Mouse (Mus musculus) lung, adult 2 months (tissue): ENCODE measurements at regions not wholly inside any gene's neighbourhood (a gene's known extent, or its start where the extent isn't known, plus 50 kb on each side); places are given as distances from the start of the nearest gene placed in this dataset.

Experiments used
- DNase-seq: peaks from one replicate; pipeline ENCODE4 v3.0.0; 2022
- H3K4me1 ChIP-seq: fragments of 200-500 bp; 2 replicates; pipeline ENCODE4 v1.6.1; 2011; ENCODE audit warnings: low read length; ENCODE audit not compliant: control insufficient read depth, insufficient read depth
- H3K4me3 ChIP-seq: fragments of 200-500 bp; replicated peaks from 2 replicates; pipeline ENCODE3; 2011; ENCODE audit warnings: low read depth, mild to moderate bottlenecking, control low read depth, low read length; ENCODE audit errors: extremely low read depth
- CTCF ChIP-seq: fragments of 200-500 bp; IDR thresholded peaks from 2 replicates; pipeline ENCODE4 v1.5.1; 2011; ENCODE audit warnings: mild to moderate bottlenecking, low read length, control low read depth; ENCODE audit not compliant: insufficient read depth
- POLR2A ChIP-seq: fragments of 200-500 bp; IDR thresholded peaks from 2 replicates; pipeline ENCODE4 v1.6.1; 2011; ENCODE audit warnings: low read depth, mild to moderate bottlenecking, control low read depth, low read length, borderline replicate concordance; ENCODE audit errors: extremely low read depth
- WGBS: fragments of 180-500 bp; shearing (Covaris S2); methylation state at CpG from one replicate; pipeline ENCODE4 v1.1.7; 2018; 5-methylcytosine and 5-hydroxymethylcytosine counted together

GRCm38 (mm10) chr16:55555224-55555623 lies 257.4 kb upstream of the Zpld1 start:
- H3K4me3 ChIP-seq = no peak overlapping the region
- no peak for DNase-seq
- WGBS = 23% methylated on average over 6 of the region's 6 CpGs
- H3K4me1 ChIP-seq = peaks cover 4% of the 10 kb centered on the region; the same call in 1 of the 2 replicates
- TF ChIP-seq POLR2A (no peak), CTCF (no peak)

GRCm38 (mm10) chr16:55553896-55554295 lies 256.1 kb upstream of the Zpld1 start:
- TF ChIP-seq CTCF (no peak), POLR2A (no peak)
- Histone ChIP-seq H3K4me1 (peaks cover 4% of the 10 kb centered on the region; the same call in 1 of the 2 replicates), H3K4me3 (no peak overlapping the region)
- 59% methylated on average over 4 of the region's 4 CpGs for WGBS
- DNase-seq = no peak

DNA sequence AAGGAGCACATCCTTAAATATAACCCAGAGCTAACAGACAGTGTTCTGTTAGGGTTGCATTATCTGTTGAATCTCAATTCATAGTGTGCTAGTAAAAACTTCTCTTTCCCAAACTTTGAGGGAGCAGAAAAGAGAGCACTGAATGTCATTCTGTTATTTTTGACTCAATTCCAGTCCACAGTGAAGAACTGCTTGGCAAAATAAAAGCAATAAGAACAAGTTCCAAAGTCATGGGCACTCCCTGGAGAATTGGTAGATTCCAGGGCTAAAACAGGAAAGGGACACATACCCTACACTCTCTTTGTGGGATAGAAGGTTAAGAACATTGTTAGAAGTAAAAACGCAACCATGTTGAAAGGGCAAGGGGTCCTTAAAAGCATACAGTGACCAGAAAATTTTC lies 253.6 kb upstream of the Zpld1 start:
- H3K4me3 ChIP-seq = no peak overlapping the region
- no peak for DNase-seq
- no peak for TF ChIP-seq POLR2A
- TF ChIP-seq CTCF = no peak
- whole genome bisulfite sequencing = 92% methylated on average over 1 of the region's 1 CpGs
- H3K4me1 ChIP-seq = peaks cover 4% of the 10 kb centered on the region; the same call in 1 of the 2 replicates

DNA sequence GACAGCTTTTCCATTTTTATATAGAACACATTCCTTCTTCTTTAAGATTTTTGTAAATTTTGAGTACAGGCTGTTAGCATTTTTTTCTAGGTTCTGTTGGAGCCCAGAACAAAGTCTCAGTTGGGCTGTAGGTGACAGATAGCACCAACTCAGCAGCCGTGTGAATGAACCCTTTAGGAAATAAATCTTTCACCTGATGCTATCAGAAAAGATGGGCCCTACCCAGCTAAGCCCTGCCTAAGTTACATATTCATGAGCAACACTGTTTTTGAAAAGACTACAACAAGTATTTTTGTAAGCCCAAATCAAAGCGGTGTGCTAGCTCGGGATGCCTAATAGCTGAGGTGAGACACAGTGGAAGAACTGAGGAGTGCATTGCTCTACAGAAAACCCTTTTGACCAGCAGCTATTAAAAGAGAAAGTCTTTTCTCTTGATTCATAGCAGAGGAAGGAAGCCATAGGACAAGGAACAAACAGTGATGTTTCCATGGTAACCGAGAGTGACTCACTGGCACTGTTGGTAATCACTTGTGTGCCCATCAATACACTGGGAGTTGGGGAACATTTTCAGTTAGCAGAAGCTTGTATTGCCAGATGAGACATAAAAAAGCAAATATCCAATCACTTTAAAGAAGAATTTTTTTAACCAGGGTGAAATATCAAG lies 253.0 kb upstream of the Zpld1 start:
- DNase-seq = no peak
- TF ChIP-seq CTCF (no peak), POLR2A (no peak)
- H3K4me1 ChIP-seq = peaks cover 4% of the 10 kb centered on the region; the same call in 1 of the 2 replicates
- WGBS = 50% methylated on average over 4 of the region's 4 CpGs
- H3K4me3 ChIP-seq = no peak overlapping the region

- WGBS = 96% methylated on average over 2 of the region's 2 CpGs
- Histone ChIP-seq H3K4me3 (no peak overlapping the region), H3K4me1 (peaks cover 4% of the 10 kb centered on the region; the same call in 1 of the 2 replicates)
- TF ChIP-seq POLR2A = no peak
- TF ChIP-seq CTCF = no peak
- no peak for DNase-seq
Observed at GRCm38 (mm10) chr16:55547095-55547494, 249.3 kb upstream of the Zpld1 start.

DNA sequence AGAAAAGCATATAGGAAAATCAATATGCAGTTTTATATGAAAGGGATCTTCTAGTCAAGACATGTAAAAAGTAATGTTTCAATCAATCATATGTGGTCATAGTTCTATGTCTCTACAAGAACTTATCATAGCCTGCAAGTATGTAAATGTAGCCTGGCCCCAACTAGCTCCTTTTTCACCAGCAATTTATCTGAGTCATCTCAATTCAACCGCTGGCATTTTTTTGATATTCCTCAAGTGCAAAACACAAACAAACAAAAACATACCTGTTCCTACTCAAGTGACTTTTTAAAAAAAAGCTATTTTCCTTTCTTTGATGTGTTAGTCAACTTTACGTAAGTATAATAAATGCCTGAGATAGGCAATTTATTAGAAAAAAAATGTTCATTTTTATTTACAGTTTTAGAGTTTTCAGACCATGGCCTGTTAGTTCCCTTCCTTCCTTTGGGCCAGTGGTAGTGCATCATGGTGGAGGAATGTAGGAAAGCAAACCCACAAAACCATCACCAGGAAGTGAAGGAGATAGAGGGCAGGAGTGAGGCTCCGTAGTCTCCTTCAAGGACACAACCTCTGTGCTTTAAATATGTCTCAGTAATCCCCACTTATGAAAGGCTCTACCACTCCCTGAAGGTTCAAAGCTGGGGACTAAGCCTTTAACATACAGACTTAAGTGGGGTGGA lies 242.7 kb upstream of the Zpld1 start:
- DNase-seq = no peak
- WGBS = 75% methylated on average over 3 of the region's 3 CpGs
- H3K4me3 ChIP-seq = no peak overlapping the region
- H3K4me1 ChIP-seq = no peaks in the 10 kb centered on the region
- TF ChIP-seq POLR2A (no peak), CTCF (no peak)

GRCm38 (mm10) chr16:55539179-55539578 lies 241.4 kb upstream of the Zpld1 start:
- 67% methylated on average over 1 of the region's 1 CpGs for WGBS
- Histone ChIP-seq H3K4me1 (no peaks in the 10 kb centered on the region), H3K4me3 (no peak overlapping the region)
- no peak for DNase-seq
- TF ChIP-seq POLR2A (no peak), CTCF (no peak)

GRCm38 (mm10) chr16:55537548-55537947 lies 239.8 kb upstream of the Zpld1 start:
- no peak for DNase-seq
- WGBS = 71% methylated on average over 5 of the region's 5 CpGs
- Histone ChIP-seq H3K4me1 (no peaks in the 10 kb centered on the region), H3K4me3 (no peak overlapping the region)
- no peak for TF ChIP-seq POLR2A
- no peak for TF ChIP-seq CTCF

DNA sequence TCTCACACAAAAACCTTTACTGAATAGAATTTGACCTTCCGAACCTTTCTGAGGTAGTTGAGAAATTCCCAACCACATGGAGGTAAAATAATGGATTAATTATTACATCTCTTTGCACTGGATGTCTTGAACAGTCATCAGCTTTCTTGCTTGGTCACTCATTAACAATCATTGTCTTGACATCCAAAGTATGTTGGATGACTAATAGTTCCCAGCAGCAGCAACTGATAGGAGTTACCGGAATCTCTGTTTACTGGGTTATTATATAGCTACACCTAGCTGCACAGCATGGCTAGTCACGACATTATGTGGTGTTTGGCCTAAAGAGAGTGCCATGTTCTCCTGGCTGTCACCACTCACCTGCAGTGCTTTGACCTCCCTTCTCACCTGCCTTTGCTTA lies 234.9 kb upstream of the Zpld1 start:
- TF ChIP-seq CTCF (no peak), POLR2A (no peak)
- Histone ChIP-seq H3K4me3 (no peak overlapping the region), H3K4me1 (no peaks in the 10 kb centered on the region)
- DNase-seq = no peak
- WGBS = 78% methylated on average over 3 of the region's 3 CpGs

DNA sequence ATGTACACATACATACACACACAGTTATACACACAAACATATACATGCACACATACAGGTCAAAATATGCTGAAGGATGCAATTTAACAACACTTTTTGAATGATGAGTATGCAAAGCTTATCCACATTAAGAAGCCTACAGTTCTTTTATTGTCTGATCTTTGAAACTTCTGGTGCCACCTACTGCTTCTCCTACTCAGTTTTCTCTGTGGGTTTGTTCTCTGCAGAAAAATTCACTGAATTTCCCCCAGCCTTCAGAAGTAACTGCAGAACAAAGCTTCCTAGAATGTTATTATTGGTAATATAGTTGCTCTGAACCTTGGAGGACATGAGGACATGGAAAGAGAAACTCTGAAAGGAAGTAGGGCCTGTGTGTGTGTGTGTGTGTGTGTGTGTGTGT lies 233.1 kb upstream of the Zpld1 start:
- no peak for DNase-seq
- Histone ChIP-seq H3K4me3 (no peak overlapping the region), H3K4me1 (no peaks in the 10 kb centered on the region; the same call in 1 of the 2 replicates)
- TF ChIP-seq POLR2A = no peak
- TF ChIP-seq CTCF = no peak
